Mouse (Mus musculus) intestine, embryonic 16.5 days (tissue): ENCODE measurements around the gene Tchhl1. TPM values are rescaled to one million over a fixed set of nuclear protein-coding genes. Genes with fewer than 3 reads are reported as not detected.

Source experiments
- ATAC-seq: fragments of 200-750 bp; cut with Nextera tagmentation; 2 replicates; pipeline ENCODE4 v1.8.0; 2017; ENCODE audit warnings: moderate TSS enrichment, moderate library complexity
- H3K27ac ChIP-seq: fragments of 300-500 bp; sonication (generic); 2 replicates; pipeline ENCODE4 v1.5.1; 2014; ENCODE audit warnings: mild to moderate bottlenecking, low read length
- H3K27me3 ChIP-seq: fragments of 300-500 bp; sonication (generic); replicated peaks from 2 replicates; pipeline ENCODE4 v1.6.1; 2014; ENCODE audit warnings: low read length, control low read depth, mixed read lengths; ENCODE audit not compliant: control insufficient read depth, insufficient read depth
- H3K36me3 ChIP-seq: fragments of 300-500 bp; sonication (generic); 2 replicates; pipeline ENCODE4 v1.6.1; 2014; ENCODE audit warnings: low read length, control low read depth; ENCODE audit not compliant: control insufficient read depth, insufficient read depth
- H3K4me1 ChIP-seq: fragments of 300-500 bp; sonication (generic); 2 replicates; pipeline ENCODE4 v1.6.1; 2014; ENCODE audit warnings: low read length, control low read depth, mixed read lengths; ENCODE audit not compliant: control insufficient read depth, insufficient read depth
- H3K4me2 ChIP-seq: fragments of 300-500 bp; sonication (generic); 2 replicates; pipeline ENCODE4 v1.6.1; 2014; ENCODE audit warnings: low read depth, low read length, control low read depth
- H3K4me3 ChIP-seq: fragments of 300-500 bp; sonication (generic); 2 replicates; pipeline ENCODE4 v1.5.1; 2014; ENCODE audit warnings: mild to moderate bottlenecking, low read length
- H3K9ac ChIP-seq: fragments of 300-500 bp; sonication (generic); 2 replicates; pipeline ENCODE4 v1.6.1; 2014; ENCODE audit warnings: low read depth, low read length
- H3K9me3 ChIP-seq: fragments of 300-500 bp; sonication (generic); 2 replicates; pipeline ENCODE4 v1.6.1; 2016; ENCODE audit warnings: low read length, control low read depth; ENCODE audit not compliant: control insufficient read depth
- WGBS: fragments of 180-500 bp; shearing (Covaris S2); extraction: QIAGEN DNeasy Blood & Tissue Kit; methylation state at CpG from one replicate; pipeline ENCODE4 v1.1.7; 2014; 5-methylcytosine and 5-hydroxymethylcytosine counted together
- polyA plus RNA-seq: library from polyadenylated mRNA; unstranded; fragments of >200 nt; fragmentation: Nextera tagmentation; extraction: Ambion mirVana; gene quantifications from 2 replicates; pipeline ENCODE4 v1.2.1, GENCODE M21; 2015

Tchhl1 gene
- polyA plus RNA-seq, 1 experiment from 2014 or later = not detected

- Histone ChIP-seq H3K27ac (peak overlapping the region; percentile 75), H3K36me3 (no peaks in the 10 kb centered on the region), H3K4me1 (peaks cover 16% of the 10 kb centered on the region), H3K27me3 (peaks cover 3% of the 10 kb centered on the region; the same call in 1 of the 2 replicates), H3K4me3 (peak overlapping the region; percentile 66), H3K4me2 (peak overlapping the region; percentile 97), H3K9me3 (no peaks in the 10 kb centered on the region), H3K9ac (peak overlapping the region; percentile 67)
- peak; percentile 76 for ATAC-seq
- WGBS = under 1% methylated on average over 59 of the region's 59 CpGs
Observed at GRCm38 (mm10) chr3:93447138-93447841, 21.3 kb upstream of the Tchhl1 start.

GRCm38 (mm10) chr3:93466556-93466955 lies 2.0 kb upstream of the Tchhl1 start:
- ATAC-seq = no peak
- WGBS = 61% methylated on average over 3 of the region's 3 CpGs

DNA sequence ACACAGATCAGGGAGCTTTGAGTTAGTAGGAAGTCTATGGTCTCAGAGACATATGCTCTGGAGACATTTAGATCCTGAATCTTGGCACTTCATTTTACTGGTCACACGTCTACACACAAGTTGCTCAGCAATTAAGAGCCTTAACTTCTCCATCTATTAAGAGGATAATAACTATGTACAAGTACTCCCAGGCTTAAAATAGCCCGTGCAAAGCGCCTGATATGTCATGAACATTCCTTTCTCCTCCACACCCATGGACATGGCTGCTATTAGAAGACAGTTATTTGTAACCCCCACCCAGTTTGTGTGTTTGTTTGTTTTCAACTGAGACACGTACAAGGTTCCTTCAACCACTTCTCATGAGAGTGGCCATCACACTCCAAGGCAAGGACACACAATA lies 1.4 kb upstream of the Tchhl1 start:
- no peak overlapping the region for H3K4me3 ChIP-seq
- no peaks in the 10 kb centered on the region for H3K36me3 ChIP-seq
- H3K27ac ChIP-seq = no peak overlapping the region
- no peaks in the 10 kb centered on the region for H3K9me3 ChIP-seq
- no peak overlapping the region for H3K4me2 ChIP-seq
- no peaks in the 10 kb centered on the region for H3K4me1 ChIP-seq
- H3K9ac ChIP-seq = no peak overlapping the region
- WGBS = 80% methylated on average over 4 of the region's 4 CpGs
- no peak for ATAC-seq
- no peaks in the 10 kb centered on the region for H3K27me3 ChIP-seq

More at GRCm38 (mm10) chr3:93466556-93466955, 2.0 kb upstream of the Tchhl1 start:
- no peaks in the 10 kb centered on the region for H3K36me3 ChIP-seq
- H3K4me1 ChIP-seq = no peaks in the 10 kb centered on the region
- H3K4me3 ChIP-seq = no peak overlapping the region
- no peak overlapping the region for H3K4me2 ChIP-seq
- H3K27me3 ChIP-seq = no peaks in the 10 kb centered on the region
- no peak overlapping the region for H3K27ac ChIP-seq
- H3K9me3 ChIP-seq = no peaks in the 10 kb centered on the region
- H3K9ac ChIP-seq = no peak overlapping the region

GRCm38 (mm10) chr3:93469629-93470028 lies 1.1 kb downstream of the Tchhl1 start:
- WGBS = 71% methylated on average over 3 of the region's 3 CpGs
- no peaks in the 10 kb centered on the region for H3K9me3 ChIP-seq
- no peak overlapping the region for H3K4me2 ChIP-seq
- peak; percentile 91 for ATAC-seq
- no peak overlapping the region for H3K4me3 ChIP-seq
- no peak overlapping the region for H3K9ac ChIP-seq
- no peaks in the 10 kb centered on the region for H3K36me3 ChIP-seq
- H3K27ac ChIP-seq = no peak overlapping the region
- no peaks in the 10 kb centered on the region for H3K27me3 ChIP-seq
- H3K4me1 ChIP-seq = no peaks in the 10 kb centered on the region

DNA sequence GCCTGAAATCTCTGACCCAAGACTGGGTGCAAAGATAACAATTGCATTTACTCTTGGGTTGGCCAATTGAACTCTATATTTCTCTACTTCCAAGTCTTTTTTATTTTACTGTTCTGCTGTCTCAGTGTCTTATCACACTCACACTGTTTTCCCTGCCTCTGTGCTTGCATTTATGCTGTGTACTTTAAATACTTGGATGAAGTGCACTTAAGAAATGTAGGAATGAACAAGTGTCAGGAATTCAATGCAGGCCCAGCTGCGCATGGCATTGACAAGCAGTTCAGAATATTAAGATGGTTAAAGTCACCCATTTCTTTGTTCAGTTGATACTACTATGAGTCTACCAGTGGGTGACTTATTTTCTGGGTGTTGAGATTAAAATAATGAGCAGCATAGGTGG lies 11.5 kb downstream of the Tchhl1 start:
- Histone ChIP-seq H3K27ac (no peak overlapping the region), H3K4me3 (no peak overlapping the region), H3K36me3 (no peaks in the 10 kb centered on the region), H3K9me3 (no peaks in the 10 kb centered on the region), H3K4me1 (no peaks in the 10 kb centered on the region), H3K27me3 (no peaks in the 10 kb centered on the region), H3K4me2 (no peak overlapping the region), H3K9ac (no peak overlapping the region)
- WGBS = 94% methylated on average over 1 of the region's 1 CpGs
- ATAC-seq = no peak

DNA sequence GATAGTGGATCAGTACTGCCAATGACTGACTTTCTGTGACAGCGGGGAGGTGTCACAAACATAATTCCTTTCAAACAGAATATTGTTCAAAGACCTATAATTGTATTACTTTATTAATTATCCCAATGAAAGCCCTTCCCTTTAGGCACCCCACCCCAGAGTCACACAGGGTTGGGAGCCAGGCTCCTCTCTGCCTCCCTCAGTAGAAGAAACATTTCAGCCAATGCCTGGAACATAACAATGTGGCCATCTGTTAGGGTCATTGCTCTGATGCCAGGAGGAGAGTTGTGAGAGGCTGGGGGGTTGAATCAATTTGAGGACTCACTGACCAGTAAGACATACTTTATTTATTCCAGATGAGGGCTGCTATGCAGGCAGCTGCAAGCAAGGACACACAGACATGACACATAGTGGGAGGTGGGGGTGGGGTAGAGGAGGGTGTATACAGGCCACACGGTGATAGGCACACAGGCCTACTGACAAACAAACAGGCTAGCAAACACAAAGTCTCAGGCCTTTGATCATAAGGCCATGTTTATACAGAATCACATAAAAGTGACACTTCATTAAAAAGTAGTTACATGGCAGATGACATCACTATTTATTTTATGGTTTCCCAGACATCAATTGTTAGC lies 13.5 kb downstream of the Tchhl1 start:
- Histone ChIP-seq H3K9me3 (no peaks in the 10 kb centered on the region), H3K27ac (no peak overlapping the region), H3K4me1 (no peaks in the 10 kb centered on the region), H3K4me2 (no peak overlapping the region), H3K4me3 (no peak overlapping the region), H3K9ac (no peak overlapping the region), H3K27me3 (no peaks in the 10 kb centered on the region), H3K36me3 (no peaks in the 10 kb centered on the region)
- ATAC-seq = no peak
- 59% methylated on average over 2 of the region's 2 CpGs for WGBS

DNA sequence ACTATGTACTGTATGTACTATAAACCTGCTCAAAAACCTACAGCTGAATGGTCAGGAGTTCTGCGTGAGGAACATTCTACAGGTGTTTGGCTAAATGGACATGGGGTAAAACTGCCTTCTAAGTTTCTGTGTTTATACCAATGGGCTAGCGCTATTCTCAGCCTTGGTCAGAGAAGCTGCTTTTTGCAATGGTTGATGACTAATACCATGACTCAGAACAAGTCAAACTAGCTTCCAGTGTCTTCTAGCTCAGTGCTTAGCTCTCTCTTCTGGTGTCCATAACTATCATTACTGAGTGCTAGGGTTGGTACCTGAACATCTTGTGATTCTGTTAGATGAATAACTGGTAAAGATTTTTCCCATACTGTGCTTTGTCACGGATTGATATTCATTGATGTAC lies 17.1 kb downstream of the Tchhl1 start:
- no peaks in the 10 kb centered on the region for H3K27me3 ChIP-seq
- H3K36me3 ChIP-seq = no peaks in the 10 kb centered on the region
- H3K4me1 ChIP-seq = no peaks in the 10 kb centered on the region
- H3K4me2 ChIP-seq = no peak overlapping the region
- no peak for ATAC-seq
- no peak overlapping the region for H3K9ac ChIP-seq
- H3K27ac ChIP-seq = no peak overlapping the region
- no peaks in the 10 kb centered on the region for H3K9me3 ChIP-seq
- WGBS = 89% methylated on average over 3 of the region's 3 CpGs
- no peak overlapping the region for H3K4me3 ChIP-seq

DNA sequence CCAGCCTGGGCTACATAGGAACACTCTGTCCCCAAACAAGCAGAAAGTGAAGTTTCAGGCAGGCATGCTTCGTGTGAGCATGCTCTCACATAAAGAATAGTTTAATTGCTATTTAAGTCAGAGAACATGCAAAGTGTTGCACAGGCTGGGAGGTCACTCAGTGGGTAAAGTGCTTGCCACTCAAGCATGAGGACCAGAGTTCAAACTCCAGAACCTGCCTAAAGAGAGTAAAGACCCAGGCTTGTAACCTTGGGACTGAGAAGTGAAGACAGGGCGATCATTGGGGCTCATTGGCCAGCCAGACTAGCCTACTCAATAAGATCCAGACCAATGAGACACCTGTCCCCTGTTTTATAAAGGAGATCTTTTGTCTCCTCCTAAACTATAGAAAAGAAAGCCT lies 20.0 kb downstream of the Tchhl1 start:
- ATAC-seq = no peak
- H3K27me3 ChIP-seq = no peaks in the 10 kb centered on the region
- no peak overlapping the region for H3K4me3 ChIP-seq
- no peak overlapping the region for H3K9ac ChIP-seq
- H3K4me1 ChIP-seq = no peaks in the 10 kb centered on the region
- H3K36me3 ChIP-seq = no peaks in the 10 kb centered on the region
- no peak overlapping the region for H3K4me2 ChIP-seq
- no peak overlapping the region for H3K27ac ChIP-seq
- WGBS = 90% methylated on average over 2 of the region's 2 CpGs
- H3K9me3 ChIP-seq = no peaks in the 10 kb centered on the region

DNA sequence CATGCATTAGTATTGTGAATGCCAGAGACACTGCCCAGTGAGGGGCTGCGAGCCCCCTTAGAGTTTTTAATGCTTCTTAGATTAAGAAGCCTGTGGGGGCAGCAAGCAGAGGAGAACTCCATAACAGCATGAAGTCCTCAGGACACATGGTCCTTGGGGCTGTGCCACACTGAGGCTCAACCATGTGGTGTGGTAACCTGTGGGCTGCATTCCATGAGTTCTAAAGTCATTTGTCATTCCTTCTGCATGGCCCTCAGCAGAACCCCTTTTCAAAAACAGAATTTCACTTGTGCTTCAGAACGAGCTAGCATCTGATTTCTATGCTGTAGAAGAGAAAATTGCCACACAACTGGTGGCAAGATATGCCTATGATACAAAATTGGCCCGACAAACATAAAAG lies 23.6 kb downstream of the Tchhl1 start:
- 75% methylated on average over 3 of the region's 3 CpGs for WGBS
- no peak for ATAC-seq
- no peak overlapping the region for H3K9ac ChIP-seq
- no peaks in the 10 kb centered on the region for H3K36me3 ChIP-seq
- 0 out of 2 replicates have a peak, but pooled peaks cover under 1% of the 10 kb centered on the region for H3K4me1 ChIP-seq
- no peak overlapping the region for H3K4me2 ChIP-seq
- H3K27ac ChIP-seq = no peak overlapping the region
- H3K27me3 ChIP-seq = no peaks in the 10 kb centered on the region
- H3K9me3 ChIP-seq = no peaks in the 10 kb centered on the region
- no peak overlapping the region for H3K4me3 ChIP-seq
